Mouse (Mus musculus) 3T3-L1 (cell line): ENCODE results near the gene Wscd1.

Experiments used
- DNase-seq: peaks from one replicate; pipeline ENCODE4 v3.0.0-alpha.2; 2015; ENCODE audit warnings: low read depth, low spot score

Wscd1 gene

GRCm38 (mm10) chr11:71749671-71750070 is at the start of gene Wscd1:
Gene Wscd1, plus strand, starts transcription at chr11:71749920.
- DNase-seq, result no peak

- no peak for DNase-seq
Observed at GRCm38 (mm10) chr11:71728066-71728465, 21.7 kb upstream of the Wscd1 start.

GRCm38 (mm10) chr11:71729287-71729686 is 20.4 kb upstream of the Wscd1 start:
- DNase-seq, result no peak

GRCm38 (mm10) chr11:71733771-71734170 is 15.9 kb upstream of the Wscd1 start:
- no peak for DNase-seq

- DNase-seq, result peak; percentile 2
Observed at GRCm38 (mm10) chr11:71737106-71737505, 12.6 kb upstream of the Wscd1 start.

GRCm38 (mm10) chr11:71738501-71739045 is 11.1 kb upstream of the Wscd1 start:
- DNase-seq, result no peak

- DNase-seq, result no peak
Observed at GRCm38 (mm10) chr11:71745875-71746274, 3.8 kb upstream of the Wscd1 start.

GRCm38 (mm10) chr11:71747719-71748118 is 2.0 kb upstream of the Wscd1 start:
- DNase-seq, result no peak

- no peak for DNase-seq
Observed at GRCm38 (mm10) chr11:71750534-71751173, 934 bp downstream of the Wscd1 start.

GRCm38 (mm10) chr11:71751174-71751611 is 1.5 kb downstream of the Wscd1 start:
- no peak for DNase-seq

- no peak for DNase-seq
Observed at GRCm38 (mm10) chr11:71751689-71752088, 2.0 kb downstream of the Wscd1 start.

- no peak for DNase-seq
Observed at GRCm38 (mm10) chr11:71752626-71753025, 2.9 kb downstream of the Wscd1 start.

- DNase-seq, result no peak
Observed at GRCm38 (mm10) chr11:71755115-71755514, 5.4 kb downstream of the Wscd1 start.

- DNase-seq, result no peak
Observed at GRCm38 (mm10) chr11:71756325-71756724, 6.6 kb downstream of the Wscd1 start.

GRCm38 (mm10) chr11:71758211-71759110 is 8.7 kb downstream of the Wscd1 start:
- no peak for DNase-seq

GRCm38 (mm10) chr11:71760991-71761390 is 11.3 kb downstream of the Wscd1 start:
- no peak for DNase-seq

GRCm38 (mm10) chr11:71763154-71763553 is 13.4 kb downstream of the Wscd1 start:
- DNase-seq, result no peak

GRCm38 (mm10) chr11:71763651-71764275 is 14.0 kb downstream of the Wscd1 start:
- DNase-seq, result no peak

- no peak for DNase-seq
Observed at GRCm38 (mm10) chr11:71764743-71765142, 15.0 kb downstream of the Wscd1 start.

- no peak for DNase-seq
Observed at GRCm38 (mm10) chr11:71765335-71765734, 15.6 kb downstream of the Wscd1 start.

GRCm38 (mm10) chr11:71766380-71766779 is 16.7 kb downstream of the Wscd1 start:
- no peak for DNase-seq

- no peak for DNase-seq
Observed at GRCm38 (mm10) chr11:71767726-71768125, 18.0 kb downstream of the Wscd1 start.
